Mouse (Mus musculus) megakaryocyte-erythroid progenitor cell, adult 5-6 weeks (primary cell): ENCODE measurements around the gene Ap1m2. TPM values are rescaled to one million over a fixed set of nuclear protein-coding genes. Genes with fewer than 3 reads are reported as not detected.
"Not testable (repeated sequence)": the region's sequence is repeated elsewhere in the genome, so short reads cannot be mapped to it uniquely, and the experiment has no call there.

Experiments
- ATAC-seq: replicated peaks from 2 replicates; pipeline ENCODE4 v1.8.0; 2016; ENCODE audit warnings: mild to moderate bottlenecking, inconsistent platforms; ENCODE audit not compliant: severe bottlenecking, poor library complexity, low FRiP score, low TSS enrichment
- total RNA-seq, 2 experiments: library from RNA; stranded (forward) in 1 of 2; stranded (reverse) in 1 of 2; fragments of 200-1000, 215-1000 nt in 1 of 2; fragments of >200 nt in 1 of 2; fragmentation: Nextera tagmentation in 1 of 2; gene quantifications; 2 replicates each; pipeline ENCODE4 v1.2.3; 2014 to 2017

Ap1m2 gene
- total RNA-seq, 2 experiments from 2014 or later = not detected

GRCm38 (mm10) chr9:21299014-21299413 lies 13.1 kb downstream of the Ap1m2 start:
- no peak for ATAC-seq

DNA sequence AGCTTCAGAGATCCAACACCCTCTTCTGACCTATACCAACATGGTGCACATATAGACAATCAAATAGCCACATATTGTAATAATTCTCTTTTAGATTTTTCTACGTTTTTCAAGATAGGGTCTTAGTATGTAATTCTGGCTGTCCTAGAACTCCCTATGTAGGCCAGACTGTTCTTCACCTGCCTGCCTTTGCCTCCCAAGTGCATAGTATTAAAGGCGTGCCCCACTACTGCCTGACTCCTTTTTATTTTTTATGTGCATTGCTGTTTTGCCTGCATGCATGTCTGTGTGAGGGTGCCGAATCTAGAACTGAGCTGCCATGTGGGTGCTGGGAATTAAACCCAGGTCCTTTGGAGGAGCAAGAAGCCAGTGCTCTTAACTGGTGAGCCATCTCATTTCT lies 19.9 kb downstream of the Ap1m2 start:
- ATAC-seq = no peak

- ATAC-seq = not testable (repeated sequence)
Measured at GRCm38 (mm10) chr9:21291868-21292267, 20.3 kb downstream of the Ap1m2 start.

- peak; percentile 86 for ATAC-seq
Measured at GRCm38 (mm10) chr9:21291022-21291787, 20.9 kb downstream of the Ap1m2 start, which contains the start of gene Cdkn2d. Gene Cdkn2d, minus strand, starts transcription at chr9:21291407.

- ATAC-seq = peak; percentile 2; the same call in 1 of the 2 replicates
Measured at GRCm38 (mm10) chr9:21290589-21290988, 21.5 kb downstream of the Ap1m2 start.

- no peak for ATAC-seq
Measured at GRCm38 (mm10) chr9:21289337-21289671, 22.8 kb downstream of the Ap1m2 start.

DNA sequence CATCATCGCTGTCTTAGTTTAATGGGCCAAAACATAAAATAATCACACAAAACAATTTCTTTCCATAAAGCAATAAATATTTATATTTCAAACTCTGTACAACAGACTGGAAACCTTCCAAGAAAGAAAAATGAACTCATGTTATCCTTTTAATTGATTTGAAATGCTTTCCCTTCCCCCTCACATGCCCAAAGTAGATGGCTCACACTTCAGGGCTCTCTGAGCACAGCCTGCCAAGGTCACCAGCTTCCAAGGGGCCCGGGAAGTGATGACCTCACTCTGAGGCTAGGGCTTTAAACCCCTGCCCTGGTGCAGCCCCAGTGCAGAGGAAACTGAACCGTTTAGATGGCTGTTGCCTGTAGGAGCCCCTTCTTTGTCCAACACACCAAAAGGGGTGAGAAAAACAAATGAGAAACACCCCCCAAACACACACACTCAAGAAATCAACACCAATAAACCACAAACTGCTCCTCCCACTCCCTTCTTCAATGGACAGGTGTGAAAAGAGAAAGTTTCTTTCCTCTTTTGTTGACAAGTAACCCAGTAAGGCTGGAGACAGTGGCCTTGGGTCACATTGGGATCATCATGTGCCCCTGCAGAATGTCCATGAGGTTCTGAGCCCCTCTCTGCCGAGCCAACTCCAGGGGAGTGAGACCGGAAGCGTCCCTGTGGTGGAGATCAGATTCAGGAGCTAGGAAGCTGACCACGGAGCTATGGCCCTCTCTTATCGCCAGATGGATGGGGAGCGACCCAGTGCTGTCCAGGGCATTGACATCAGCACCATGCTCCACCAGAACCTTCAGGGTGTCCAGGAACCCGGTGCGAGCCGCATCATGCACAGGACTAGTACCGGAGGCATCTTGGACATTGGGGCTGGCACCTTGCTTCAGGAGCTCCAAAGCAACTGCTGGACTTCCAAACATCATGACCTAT lies 23.5 kb downstream of the Ap1m2 start:
- no peak for ATAC-seq

- ATAC-seq = peak; percentile 75
Measured at GRCm38 (mm10) chr9:21287571-21288402, 24.4 kb downstream of the Ap1m2 start, which contains the start of gene Kri1. Gene Kri1, minus strand, starts transcription at chr9:21287969.

DNA sequence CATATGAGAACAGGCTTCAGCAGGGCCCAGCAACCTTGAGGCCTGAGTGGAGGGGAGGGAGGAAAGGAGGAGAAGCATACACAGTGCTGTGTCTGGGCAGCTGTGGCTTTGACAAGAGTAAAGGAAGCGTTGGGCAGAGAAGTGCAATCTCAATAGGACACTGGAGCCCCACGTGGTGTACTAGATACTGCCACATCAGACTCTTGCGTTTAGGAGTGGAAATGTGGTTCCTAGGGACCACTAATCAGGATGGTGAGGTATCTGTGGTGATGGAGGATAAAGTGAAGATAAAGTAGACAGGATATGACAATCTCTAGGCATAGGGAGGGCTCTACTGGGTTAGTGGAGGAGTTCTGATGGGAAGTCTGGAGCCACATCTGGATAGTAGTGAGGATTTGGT lies 25.4 kb downstream of the Ap1m2 start:
- ATAC-seq = peak; percentile 14; the same call in 1 of the 2 replicates

- ATAC-seq = no peak
Measured at GRCm38 (mm10) chr9:21283994-21284393, 28.1 kb downstream of the Ap1m2 start.

GRCm38 (mm10) chr9:21283591-21283990 lies 28.5 kb downstream of the Ap1m2 start:
- no peak for ATAC-seq

DNA sequence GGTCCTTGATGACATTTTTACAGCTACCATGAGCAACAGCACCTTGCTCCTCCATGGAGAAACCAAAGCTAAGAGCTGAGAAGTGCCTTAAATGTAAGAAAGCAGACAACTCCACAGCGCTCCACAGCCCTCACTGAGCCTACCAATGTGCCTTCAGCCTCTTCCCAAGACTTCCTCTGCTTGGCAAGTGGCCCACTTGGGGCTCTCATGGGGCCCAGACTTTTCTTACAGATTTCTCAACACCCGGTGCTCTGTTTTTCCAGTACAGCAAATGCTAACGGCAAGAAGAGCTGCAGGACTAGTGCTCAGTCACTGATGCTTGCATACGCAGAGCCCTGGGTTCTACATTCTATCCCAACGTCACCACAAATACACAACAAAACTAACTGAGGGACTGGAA lies 34.4 kb downstream of the Ap1m2 start:
- ATAC-seq = no peak

DNA sequence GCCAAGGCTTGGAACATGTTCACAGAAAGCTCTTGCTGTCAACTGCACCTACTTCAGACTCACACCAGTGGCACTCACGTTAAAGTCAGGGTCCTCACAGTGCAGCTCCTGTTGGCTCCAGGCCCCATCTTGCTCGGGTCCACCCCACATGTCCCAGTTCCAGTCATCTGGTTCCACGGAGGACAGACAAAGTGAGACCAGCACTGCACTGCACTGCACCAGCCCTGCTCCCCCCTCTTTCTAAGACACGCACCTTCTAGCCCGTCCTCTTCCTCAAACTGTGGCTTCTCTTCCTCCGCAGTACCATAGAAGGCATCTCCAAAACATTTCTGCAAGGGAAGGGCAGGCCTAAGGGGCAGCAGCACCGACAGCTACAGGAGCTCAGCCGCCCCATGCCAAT lies 35.8 kb downstream of the Ap1m2 start:
- no peak for ATAC-seq

- ATAC-seq = no peak
Measured at GRCm38 (mm10) chr9:21275727-21276126, 36.4 kb downstream of the Ap1m2 start.

GRCm38 (mm10) chr9:21275013-21275710 lies 37.0 kb downstream of the Ap1m2 start:
- ATAC-seq = peak; percentile 35; the same call in 1 of the 2 replicates

DNA sequence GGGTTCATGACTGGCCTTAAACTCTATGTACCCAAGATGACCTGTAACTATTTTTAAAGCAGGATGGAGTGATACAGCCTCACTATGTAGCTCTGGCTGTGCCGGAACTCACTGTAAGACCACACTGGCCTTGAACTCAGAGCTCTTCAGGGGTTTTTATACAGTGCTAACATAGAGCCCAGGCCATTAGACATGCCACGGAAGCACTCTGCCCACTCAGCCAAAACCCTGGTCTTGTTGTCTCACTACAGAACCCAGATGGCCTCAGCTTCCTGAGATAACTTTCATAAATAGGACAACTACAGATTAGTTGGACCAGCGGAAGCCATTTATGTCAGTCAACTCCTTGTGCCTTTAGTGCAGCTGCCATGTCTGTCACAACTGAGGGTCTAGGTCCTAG lies 37.8 kb downstream of the Ap1m2 start:
- no peak for ATAC-seq

- no peak for ATAC-seq
Measured at GRCm38 (mm10) chr9:21273520-21274228, 38.5 kb downstream of the Ap1m2 start.

DNA sequence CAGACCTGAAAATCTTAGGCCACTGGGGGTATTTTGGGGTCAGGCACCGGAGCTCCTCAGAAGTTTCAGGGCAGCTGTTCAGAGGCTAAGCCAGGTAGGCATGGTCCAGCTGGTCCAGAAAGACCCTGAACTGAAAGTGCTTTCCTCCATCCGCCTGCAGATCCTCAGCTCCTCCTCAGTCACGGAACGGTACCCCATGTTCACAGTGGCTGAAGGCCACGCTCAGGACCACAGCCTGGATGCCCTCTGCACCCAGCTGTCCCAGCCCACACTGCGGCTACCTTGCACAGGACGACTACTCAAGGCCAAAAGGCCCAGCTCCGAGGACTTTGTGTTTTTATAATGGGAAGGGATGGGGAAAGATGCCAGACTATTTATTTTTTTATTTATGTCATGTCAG lies 39.0 kb downstream of the Ap1m2 start:
- no peak for ATAC-seq
